Mouse (Mus musculus) spleen, adult 2 months (tissue): Measurements from ENCODE around the gene Rbfox1. TPM values are rescaled to one million over a fixed set of nuclear protein-coding genes. Genes with fewer than 3 reads are reported as not detected.

Experiments
- DNase-seq, 2 experiments: peaks; one replicate each; pipeline versions ENCODE4 v3.0.0 to v3.0.0-alpha.2; 2012 to 2021; ENCODE audit warnings: low spot score in 2 of 2, low read depth in 1 of 2
- H3K27ac ChIP-seq: fragments of 200-500 bp; 2 replicates; pipeline ENCODE4 v1.5.1; 2012; ENCODE audit warnings: low read length, inconsistent platforms; ENCODE audit not compliant: insufficient read depth
- H3K27me3 ChIP-seq: fragments of 200-500 bp; 2 replicates; pipeline ENCODE4 v1.6.1; 2012; ENCODE audit warnings: mild to moderate bottlenecking, moderate library complexity, low read length, inconsistent platforms; ENCODE audit not compliant: control insufficient read depth, insufficient read depth
- H3K36me3 ChIP-seq: fragments of 200-500 bp; 2 replicates; pipeline ENCODE4 v1.6.1; 2012; ENCODE audit warnings: mild to moderate bottlenecking, low read length, inconsistent platforms; ENCODE audit not compliant: control insufficient read depth, insufficient read depth
- H3K4me1 ChIP-seq: fragments of 200-500 bp; 2 replicates; pipeline ENCODE4 v1.6.1; 2011; ENCODE audit warnings: inconsistent platforms; ENCODE audit not compliant: control insufficient read depth, insufficient read depth, insufficient read length
- H3K4me3 ChIP-seq: fragments of 200-500 bp; 2 replicates; pipeline ENCODE4 v1.5.1; 2011; ENCODE audit warnings: mild to moderate bottlenecking, inconsistent platforms; ENCODE audit not compliant: insufficient read depth, insufficient read length; ENCODE audit errors: extremely low read depth
- CTCF ChIP-seq: fragments of 200-500 bp; IDR thresholded peaks from 2 replicates; pipeline ENCODE4 v1.5.1; 2011; ENCODE audit warnings: mild to moderate bottlenecking, inconsistent platforms; ENCODE audit not compliant: insufficient read depth, insufficient read length, insufficient replicate concordance; ENCODE audit errors: extremely low read depth
- POLR2A ChIP-seq: fragments of 200-500 bp; IDR thresholded peaks from 2 replicates; pipeline ENCODE4 v1.6.1; 2011; ENCODE audit warnings: low read depth, low read length, inconsistent platforms
- WGBS: fragments of 180-500 bp; shearing (Covaris S2); methylation state at CpG from one replicate; pipeline ENCODE4 v1.1.7; 2018; 5-methylcytosine and 5-hydroxymethylcytosine counted together
- polyA plus RNA-seq: library from polyadenylated mRNA; depleted of rRNA; stranded (reverse); fragments of >200 nt; gene quantifications from 2 replicates; pipeline ENCODE4 v1.2.3, GENCODE M21; 2012

Gene Rbfox1
- polyA plus RNA-seq, 1 experiment = 1.0 TPM

DNA sequence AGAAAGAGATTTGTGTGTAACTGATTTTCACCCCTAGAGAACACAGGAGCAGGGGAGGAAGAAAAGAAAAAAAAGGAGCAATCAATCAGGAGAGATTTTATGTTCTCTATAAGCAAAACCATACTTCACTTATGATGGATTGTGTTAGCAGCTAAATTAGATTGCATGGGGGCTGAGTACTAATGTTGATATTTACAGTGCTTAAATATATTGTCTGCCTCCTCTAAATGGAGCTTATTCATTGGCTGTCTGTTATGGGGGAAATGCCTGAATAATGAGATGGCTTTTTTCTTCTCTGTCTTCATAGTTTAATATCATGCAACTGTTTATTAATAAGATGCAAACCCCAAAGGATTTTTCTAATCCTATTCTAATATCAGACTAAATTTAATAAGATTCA is 32.8 kb downstream of the Rbfox1 start:
- no peak overlapping the region for H3K27ac ChIP-seq
- no peaks in the 10 kb centered on the region for H3K36me3 ChIP-seq
- TF ChIP-seq CTCF (no peak), POLR2A (no peak)
- no peaks in the 10 kb centered on the region for H3K4me1 ChIP-seq
- no peak overlapping the region for H3K4me3 ChIP-seq
- no peak for DNase-seq
- H3K27me3 ChIP-seq = no peaks in the 10 kb centered on the region

DNA sequence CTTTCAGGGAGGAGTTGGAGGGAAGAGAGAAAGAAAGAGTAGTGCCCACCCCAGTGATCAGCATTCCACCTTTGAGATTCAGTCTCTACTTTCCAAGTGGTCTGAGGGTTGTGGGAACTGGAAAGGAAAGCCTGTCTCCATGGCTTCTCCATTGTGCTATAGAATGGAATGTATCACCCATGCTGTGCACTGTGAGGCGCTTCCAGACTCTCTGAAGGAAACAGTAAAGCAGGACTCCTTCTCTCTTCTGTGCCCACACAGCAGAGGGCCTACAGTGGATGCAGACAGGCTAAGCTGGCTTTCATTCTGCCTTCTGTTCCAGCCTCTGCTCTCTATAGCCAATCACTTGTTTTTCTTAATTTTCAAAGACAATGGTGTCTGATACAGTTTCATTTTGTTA is 41.8 kb downstream of the Rbfox1 start:
- DNase-seq = no peak

DNA sequence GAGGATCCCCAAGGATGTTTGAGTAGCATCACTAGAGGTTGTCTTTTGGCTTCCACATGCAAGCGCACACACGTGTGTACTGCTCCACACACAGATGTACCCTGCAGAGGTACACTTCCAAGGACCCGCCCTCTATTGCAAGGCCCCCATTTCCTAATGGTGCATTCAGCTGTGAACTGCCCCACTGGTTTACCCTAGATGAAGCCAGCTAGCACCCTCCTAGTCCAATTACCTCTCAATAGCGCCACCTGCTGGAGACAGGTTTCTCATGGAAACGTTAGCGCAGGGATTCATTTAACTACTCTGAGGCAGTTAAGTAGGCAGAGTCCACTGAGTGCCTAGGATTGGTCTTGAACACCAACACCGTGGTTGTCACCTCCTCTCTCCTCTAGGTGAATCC is 46.5 kb downstream of the Rbfox1 start:
- Histone ChIP-seq H3K36me3 (no peaks in the 10 kb centered on the region), H3K27me3 (no peaks in the 10 kb centered on the region), H3K4me3 (no peak overlapping the region), H3K27ac (no peak overlapping the region), H3K4me1 (no peaks in the 10 kb centered on the region)
- 38% methylated on average over 7 of the region's 7 CpGs for WGBS
- TF ChIP-seq POLR2A (no peak), CTCF (peak; percentile 8; the same call in 1 of the 2 replicates)
- DNase-seq = no peak

More for the DNA sequence above, 41.8 kb downstream of the Rbfox1 start:
- 58% methylated on average over 1 of the region's 1 CpGs for WGBS
- Histone ChIP-seq H3K4me3 (no peak overlapping the region), H3K4me1 (no peaks in the 10 kb centered on the region), H3K27me3 (no peaks in the 10 kb centered on the region), H3K36me3 (no peaks in the 10 kb centered on the region), H3K27ac (no peak overlapping the region)
- TF ChIP-seq CTCF (no peak), POLR2A (no peak)

DNA sequence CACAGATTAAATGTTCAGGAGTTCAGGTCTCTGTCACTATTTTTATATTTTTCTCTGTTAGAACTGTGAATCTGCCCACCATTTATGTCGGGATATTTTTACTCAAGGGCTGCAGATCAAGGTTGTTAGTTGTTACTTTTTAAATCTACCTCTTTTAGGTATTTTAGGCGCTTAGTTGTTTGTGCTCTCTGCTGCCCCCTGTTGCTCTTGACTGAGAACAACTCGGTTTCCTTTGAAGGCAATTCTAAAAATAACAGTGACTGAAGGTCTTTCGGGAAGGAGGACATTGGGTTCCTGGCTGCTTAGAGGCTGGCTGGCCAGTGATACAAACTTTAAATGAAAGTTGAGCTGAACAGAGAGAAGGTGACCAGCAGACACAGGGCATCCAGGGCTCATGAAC is 54.9 kb downstream of the Rbfox1 start:
- Histone ChIP-seq H3K36me3 (no peaks in the 10 kb centered on the region), H3K4me3 (no peak overlapping the region), H3K27ac (no peak overlapping the region), H3K4me1 (no peaks in the 10 kb centered on the region), H3K27me3 (no peaks in the 10 kb centered on the region)
- DNase-seq = no peak
- WGBS = 50% methylated on average over 4 of the region's 4 CpGs
- no peak for TF ChIP-seq CTCF
- TF ChIP-seq POLR2A = no peak

DNA sequence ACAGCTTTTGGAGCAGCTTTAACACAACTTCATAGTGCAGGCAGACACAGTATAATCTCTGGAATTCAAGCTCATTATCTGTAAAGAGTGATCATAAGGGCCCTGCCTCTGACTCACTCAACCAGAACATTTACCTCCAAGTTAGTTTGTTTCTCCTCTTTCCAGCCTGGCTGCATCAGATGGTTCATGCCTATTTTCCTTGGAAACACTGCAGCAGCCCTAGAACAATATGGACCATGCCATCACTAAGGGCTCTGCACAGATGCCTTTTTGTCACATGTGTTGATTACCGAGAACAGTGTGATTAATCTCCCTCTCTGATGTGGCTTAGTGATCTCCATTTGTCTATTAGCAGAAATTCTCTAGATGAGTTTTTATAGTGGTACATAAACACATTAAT is 60.5 kb downstream of the Rbfox1 start:
- DNase-seq = no peak
- no peak overlapping the region for H3K4me3 ChIP-seq
- WGBS = 77% methylated on average over 1 of the region's 1 CpGs
- TF ChIP-seq POLR2A = no peak
- TF ChIP-seq CTCF = no peak
- H3K36me3 ChIP-seq = no peaks in the 10 kb centered on the region
- H3K4me1 ChIP-seq = no peaks in the 10 kb centered on the region
- H3K27me3 ChIP-seq = no peaks in the 10 kb centered on the region
- no peak overlapping the region for H3K27ac ChIP-seq

DNA sequence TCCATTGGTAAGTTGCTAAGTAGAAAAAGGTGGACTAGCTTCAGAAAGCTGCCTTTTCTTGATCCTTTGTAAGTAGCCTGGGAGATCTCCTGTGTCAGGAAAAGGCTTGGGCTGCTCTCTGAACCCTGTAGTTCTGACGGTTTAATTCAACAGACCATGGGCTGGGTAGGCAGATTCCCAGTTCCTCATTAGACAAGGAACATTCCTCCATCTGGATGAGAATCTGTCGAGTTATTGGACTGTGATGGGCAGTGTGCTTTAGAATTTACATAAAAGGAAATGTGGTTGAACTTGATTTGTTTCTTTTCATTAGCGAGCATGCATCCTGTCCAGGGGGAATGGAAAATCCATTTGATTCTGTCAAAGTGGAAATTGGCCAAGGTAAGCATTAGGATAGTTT is 68.0 kb downstream of the Rbfox1 start:
- no peaks in the 10 kb centered on the region for H3K36me3 ChIP-seq
- H3K4me3 ChIP-seq = no peak overlapping the region
- TF ChIP-seq CTCF = no peak
- H3K4me1 ChIP-seq = no peaks in the 10 kb centered on the region
- H3K27ac ChIP-seq = no peak overlapping the region
- DNase-seq = no peak
- no peaks in the 10 kb centered on the region for H3K27me3 ChIP-seq
- 75% methylated on average over 3 of the region's 3 CpGs for WGBS

DNA sequence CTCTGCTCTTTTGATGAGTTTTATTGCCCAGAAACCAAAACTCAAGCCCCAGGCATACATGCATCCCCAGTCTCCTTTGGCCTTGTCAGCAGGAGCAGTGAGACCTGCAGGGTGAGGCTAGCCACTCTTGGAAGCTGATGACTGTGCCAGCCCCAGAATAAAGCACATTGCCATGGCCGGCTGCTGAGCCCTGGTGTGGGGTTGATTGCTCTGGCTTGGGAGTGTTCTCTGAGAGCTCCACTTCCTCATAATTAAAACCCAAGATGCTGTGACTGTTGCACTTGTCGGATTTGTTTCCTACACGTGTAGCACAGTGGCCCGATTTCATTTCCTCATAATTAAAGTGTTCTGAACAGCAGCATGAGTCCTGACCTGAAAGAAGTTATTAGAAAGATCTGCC is 72.3 kb downstream of the Rbfox1 start:
- Histone ChIP-seq H3K4me3 (no peak overlapping the region), H3K36me3 (no peaks in the 10 kb centered on the region), H3K27me3 (no peaks in the 10 kb centered on the region), H3K27ac (no peak overlapping the region), H3K4me1 (no peaks in the 10 kb centered on the region)
- 11% methylated on average over 4 of the region's 4 CpGs for WGBS
- TF ChIP-seq POLR2A (no peak), CTCF (no peak)
- no peak for DNase-seq
